Mouse (Mus musculus): Measurements from ENCODE around the gene Anapc10. TPM values are rescaled to one million over a fixed set of nuclear protein-coding genes. Genes with fewer than 3 reads are reported as not detected.
"Not testable (repeated sequence)": the region's sequence is repeated elsewhere in the genome, so short reads cannot be mapped to it uniquely, and the experiment has no call there.

Gene Anapc10
- total RNA-seq (2022): 1 to 10 TPM; 5.8 to 9.9 (median 6.6) TPM

DNA sequence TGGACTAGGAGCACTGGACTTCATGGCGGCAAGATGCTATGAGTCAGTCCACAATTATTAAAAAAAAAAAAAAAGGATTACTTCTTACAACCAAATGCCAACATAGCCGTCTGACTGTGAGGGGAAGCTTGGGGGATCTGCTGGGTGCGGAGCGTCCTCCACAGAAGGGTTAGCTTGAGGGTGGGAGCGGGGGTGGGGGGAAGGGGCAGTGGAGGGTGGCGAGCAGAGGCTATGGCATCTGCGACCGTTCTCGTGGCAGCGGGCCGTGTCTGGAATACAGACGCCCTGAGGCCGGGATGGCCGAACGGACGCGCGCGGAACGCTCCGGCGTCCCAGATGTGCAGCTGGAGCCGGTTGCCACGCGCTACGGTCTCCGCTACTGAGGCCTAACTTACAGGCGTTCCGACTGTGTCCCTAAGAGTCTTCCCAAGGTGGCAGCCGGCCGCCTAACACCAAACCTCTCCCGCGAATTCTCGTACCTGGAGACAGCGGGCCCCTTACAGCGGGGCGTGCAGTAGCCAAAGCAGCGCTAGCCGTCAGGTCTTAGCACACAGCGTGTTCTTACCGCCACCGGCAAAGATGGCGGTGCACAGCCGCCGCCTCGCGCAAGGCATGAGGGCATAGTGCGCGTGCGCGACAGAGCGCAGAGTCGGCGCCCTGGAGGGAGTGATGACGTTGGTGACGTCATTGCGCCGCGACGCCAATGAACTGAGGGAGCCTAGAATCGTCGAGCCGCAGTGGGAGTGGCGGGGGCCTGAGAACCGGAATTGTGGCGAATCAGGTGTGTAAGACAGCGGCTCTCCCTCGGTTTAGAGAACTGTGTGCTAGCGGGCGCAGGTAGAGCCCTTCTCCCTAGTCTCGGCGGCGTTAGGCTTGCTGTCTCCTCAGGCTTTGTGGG is at the start of gene Anapc10, which contains the start of gene Abce1:
Gene Anapc10, plus strand, starts transcription at position 757 of the 898 bp plus-strand sequence.
Gene Abce1, minus strand, starts transcription at position 677 of the 898 bp plus-strand sequence.
- peak; percentile 96 to 99 for DNase-seq (ENCODE audit: low spot score in 2 of 2)

DNA sequence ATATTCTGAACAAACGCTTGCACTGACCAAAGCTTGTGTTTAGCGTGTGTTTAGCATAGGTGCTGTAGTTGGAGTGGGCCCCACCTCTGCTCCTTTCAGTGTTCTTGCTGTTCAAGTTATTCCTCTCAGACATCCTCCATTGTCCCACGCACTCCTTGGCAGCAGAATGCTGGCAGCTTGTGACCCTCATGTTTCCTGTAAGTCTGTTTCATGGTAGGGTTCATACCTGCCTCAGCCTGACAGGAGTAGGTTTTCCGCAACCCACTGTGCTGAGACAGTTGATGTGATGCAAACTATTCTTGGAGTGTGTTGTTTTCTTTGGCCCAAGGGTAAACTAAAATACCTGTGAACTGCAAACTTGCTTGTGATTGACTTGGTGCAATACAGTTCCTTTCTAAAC is 35.2 kb upstream of the Anapc10 start:
- no peak for DNase-seq (ENCODE audit: low spot score in 2 of 2)

DNA sequence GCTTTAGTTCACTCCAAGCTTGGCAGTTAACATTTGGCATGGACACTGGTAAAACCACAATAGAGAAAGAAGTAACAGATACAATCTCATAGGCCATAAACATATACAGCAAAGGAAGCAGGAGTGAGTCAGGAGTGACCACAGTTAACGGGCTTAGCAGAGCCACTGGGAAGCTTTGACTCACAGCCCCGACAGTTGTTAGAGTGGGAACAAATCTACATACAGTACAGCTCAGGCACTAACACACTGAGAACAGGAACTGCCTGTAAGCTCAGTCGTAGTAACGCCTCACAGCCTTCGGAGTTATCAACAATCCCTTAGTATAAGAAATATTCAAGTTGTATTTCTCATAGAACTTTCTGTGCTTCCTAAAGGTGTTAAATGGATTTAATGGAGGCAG is 32.6 kb upstream of the Anapc10 start:
- DNase-seq (ENCODE audit: low spot score in 2 of 2): no peak

DNA sequence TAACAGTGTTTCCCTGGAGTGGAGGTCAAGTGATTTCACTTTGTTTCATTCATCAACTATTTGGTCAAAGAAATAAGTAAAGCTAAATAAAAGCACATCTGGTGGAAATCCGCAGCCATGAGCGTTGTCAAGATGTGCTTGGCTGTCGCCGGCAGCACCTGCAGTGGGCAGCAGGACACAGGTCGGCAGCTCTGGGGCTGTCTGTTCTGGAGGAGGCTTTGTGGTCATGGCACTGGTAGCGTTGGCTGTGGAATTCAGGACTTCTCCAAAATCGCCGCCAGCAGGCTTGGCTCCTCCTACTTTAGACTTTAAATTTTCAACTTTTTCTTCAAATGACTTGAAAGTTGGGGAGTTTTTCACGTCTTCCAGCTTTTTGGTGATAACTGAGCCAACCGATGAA is 31.5 kb upstream of the Anapc10 start:
- not testable (repeated sequence) for DNase-seq (ENCODE audit: low spot score in 2 of 2)

DNA sequence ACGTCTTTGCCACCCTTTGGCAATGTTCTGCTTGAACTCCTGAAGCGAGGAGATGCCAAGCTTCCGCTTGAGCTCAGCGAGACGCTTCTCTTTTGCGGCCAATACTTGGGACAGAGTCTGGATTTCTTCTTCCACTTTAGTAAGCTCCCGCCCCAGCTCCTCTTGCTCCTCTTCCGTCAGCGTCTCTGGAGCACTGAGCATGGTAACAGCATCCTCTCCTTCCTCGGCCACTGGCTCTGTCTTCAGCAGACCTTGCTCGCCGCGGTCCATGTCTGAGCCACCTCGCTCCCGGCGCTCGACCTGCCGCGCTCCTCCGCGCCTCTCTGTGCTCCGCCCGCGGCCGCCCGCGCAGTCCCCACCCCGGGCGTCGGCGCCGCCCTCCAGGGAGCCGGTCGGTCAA is 31.1 kb upstream of the Anapc10 start:
- no peak for DNase-seq (ENCODE audit: low spot score in 2 of 2)

DNA sequence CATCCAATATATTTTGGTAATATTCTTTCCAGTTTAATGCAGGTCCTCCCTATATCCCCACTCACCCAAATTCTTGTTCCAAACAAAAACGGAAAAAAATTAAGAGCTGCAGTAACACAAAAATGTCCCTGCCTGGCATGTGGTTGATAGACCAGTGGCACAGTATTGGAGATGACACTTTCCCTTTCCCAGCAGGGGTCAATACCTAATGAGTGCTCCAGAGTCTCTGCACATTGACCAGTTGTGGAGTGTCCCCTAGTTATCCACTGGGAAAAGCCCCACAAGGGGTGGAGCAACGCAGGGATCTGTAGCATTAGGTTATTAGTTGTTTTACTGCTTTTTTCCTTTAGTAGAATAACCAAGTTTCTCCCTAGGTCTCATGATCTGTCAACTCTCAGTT is 30.7 kb upstream of the Anapc10 start:
- DNase-seq (ENCODE audit: low spot score in 2 of 2): no peak

DNA sequence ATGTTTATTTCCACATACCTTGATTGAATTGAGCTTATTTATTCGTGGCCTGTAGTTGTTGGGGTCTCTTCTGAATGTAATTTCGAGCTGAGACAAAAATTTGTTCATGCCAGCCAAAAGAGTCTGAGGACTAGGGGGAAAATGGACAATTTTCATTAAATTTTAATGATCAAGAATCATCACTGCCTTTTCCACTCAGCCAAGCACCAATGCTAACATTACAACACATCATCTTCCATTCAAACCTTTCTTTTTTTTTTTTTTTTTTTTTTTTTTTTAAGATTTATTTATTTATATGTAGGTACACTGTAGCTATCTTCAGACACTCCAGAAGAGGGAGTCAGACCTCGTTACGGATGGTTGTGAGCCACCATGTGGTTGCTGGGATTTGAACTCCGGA is 25.7 kb upstream of the Anapc10 start:
- DNase-seq (ENCODE audit: low spot score in 2 of 2): not testable (repeated sequence)

DNA sequence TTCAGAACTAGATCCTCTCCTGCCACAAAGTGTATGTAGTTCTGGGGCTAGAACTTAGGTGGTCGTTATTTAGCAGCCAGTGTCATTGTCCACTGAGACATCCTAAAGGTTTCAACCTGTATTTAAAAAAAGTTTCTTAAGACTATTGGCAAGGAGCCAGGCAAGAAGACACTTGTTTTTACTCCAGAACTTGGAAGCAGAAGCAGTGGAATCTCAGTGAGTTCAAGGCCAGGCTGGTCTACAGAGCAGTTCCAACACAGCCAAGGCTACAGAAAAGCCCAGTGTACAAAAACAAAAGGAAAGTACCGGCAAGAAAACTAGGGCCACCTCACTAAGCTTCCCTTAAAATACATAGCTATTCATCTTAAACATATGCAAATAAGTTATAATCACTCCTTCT is 19.1 kb upstream of the Anapc10 start:
- DNase-seq (ENCODE audit: low spot score in 2 of 2): no peak

DNA sequence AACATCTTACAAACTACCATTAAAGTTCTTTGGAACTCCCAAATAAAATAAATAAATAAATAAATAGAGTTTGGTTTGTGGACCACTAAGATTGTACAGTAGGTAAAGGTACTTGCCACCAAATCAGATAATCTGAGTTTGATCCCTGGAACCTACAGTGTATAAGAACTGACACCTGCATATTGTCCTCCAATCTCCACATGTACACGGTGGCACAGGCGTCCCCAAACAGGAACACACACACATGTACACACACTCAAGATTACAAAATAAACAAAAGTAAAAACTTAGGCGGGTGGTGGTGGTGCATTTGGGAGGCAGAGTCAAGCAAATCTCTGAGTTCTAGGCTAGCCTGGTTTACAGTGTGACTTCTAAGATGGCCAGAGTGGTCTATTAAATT is 4.9 kb upstream of the Anapc10 start:
- DNase-seq (ENCODE audit: low spot score in 2 of 2): no peak

DNA sequence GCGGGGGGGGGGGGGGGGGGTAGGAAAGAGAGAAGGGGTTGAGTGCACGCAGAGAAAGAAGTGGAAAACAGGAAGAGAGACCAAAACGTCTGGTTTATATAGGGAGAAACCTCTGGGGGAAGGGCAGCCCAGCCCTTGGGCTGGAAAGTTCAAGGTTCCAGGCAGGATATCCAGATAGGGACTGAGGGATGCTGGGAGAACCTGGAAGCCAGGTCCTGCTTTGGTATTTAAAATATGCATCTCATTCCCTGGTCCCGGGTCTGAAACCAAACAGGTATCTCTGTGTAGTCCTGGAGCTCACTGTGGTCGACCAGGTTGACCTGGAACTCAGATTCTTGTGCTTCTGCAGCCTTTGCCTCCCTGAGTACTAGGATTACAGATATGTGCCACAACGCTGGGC is 1.1 kb downstream of the Anapc10 start:
- no peak for DNase-seq (ENCODE audit: low spot score in 2 of 2)

DNA sequence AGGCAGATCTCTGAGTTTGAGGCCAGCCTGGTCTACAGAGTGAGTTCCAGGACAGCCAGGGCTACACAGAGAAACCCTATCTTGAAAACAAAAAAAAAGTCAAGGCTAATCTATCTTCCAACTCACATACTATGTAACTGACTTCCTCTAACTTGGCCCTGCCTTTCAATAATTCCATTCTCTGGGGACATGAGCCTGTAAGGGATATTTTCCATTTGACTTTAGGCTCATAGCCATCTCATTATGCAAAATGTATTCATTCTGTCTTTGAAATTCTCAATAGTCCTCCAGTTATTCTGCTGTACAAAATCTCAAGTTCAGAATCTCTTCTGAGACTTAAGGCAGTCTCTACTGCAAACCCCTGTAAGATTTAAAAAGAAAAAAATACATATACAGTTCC is 9.9 kb downstream of the Anapc10 start:
- DNase-seq (ENCODE audit: low spot score in 2 of 2): no peak

DNA sequence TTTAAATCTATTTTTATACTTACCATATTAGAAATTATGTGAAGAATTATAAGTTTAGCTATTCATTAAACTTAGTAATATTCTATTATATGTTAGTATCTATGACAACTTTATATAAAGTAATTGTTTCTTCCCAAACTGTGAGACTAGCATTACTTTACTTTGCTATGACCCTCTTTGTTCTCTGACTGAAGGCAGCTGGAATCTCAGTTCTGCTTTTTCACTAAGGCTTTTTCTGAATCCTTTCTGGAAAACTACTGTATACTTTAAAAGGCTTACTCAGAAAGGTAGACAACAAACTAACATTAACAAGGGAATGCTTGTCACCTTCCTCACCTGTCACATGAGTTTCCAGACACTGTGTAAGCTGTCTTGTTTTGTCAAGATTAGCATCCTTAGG is 11.7 kb downstream of the Anapc10 start:
- DNase-seq (ENCODE audit: low spot score in 2 of 2): no peak

DNA sequence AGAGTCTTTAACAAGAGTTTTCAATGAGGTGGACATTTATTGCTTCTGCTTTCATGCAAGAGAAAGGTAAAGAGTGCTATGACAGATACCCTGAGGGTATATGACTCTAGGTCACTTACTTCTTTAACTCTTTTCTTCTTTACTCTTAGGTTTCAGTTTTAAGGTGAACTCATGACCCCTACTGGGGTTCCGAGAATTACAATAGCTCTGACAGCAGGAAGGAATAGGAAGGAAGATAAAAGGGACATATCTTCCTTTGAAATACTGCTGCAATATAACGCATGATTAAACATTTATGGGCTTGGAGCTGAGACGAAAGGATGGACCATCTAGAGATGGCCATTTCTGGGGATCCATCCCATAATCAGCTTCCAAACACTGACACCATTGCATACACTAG is 13.0 kb downstream of the Anapc10 start:
- DNase-seq (ENCODE audit: low spot score in 2 of 2): no peak

DNA sequence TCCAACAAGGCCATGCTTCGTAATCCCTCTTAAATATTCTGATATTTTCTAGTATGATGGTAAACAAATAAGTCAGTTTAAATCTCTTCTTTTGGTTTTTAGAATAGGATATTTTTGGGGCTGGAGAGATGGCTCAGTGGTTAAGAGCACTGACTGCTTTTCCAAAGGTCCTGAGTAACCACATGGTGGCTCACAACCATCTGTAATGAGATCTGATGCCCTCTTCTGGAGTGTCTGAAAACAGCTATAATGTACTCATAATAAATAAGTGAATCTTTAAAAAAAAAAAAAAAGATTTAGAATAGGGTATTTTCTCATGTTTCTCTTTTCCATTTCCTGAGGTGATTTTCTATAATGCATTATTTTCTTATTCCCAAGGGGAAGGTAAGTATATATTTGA is 16.3 kb downstream of the Anapc10 start:
- no peak for DNase-seq (ENCODE audit: low spot score in 2 of 2)

DNA sequence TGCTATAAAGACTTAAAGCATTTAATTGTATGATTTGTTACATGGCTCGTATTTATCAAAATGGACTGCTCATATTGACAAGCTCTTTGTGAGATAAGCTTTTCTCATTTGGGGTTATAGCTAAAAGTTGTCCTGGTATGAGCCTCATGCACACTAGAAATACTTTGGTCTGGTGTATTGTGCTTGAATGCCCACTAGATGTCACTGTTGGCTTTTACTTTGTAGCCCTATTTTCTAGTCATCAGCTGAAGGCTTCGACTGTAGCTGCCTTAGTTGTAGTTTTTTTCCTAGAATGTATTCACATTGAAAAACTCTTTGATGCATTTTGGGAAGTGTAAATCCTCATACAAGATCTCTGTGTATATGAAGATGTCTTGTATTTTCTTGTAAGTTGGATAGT is 22.7 kb downstream of the Anapc10 start:
- DNase-seq (ENCODE audit: low spot score in 2 of 2): no peak

DNA sequence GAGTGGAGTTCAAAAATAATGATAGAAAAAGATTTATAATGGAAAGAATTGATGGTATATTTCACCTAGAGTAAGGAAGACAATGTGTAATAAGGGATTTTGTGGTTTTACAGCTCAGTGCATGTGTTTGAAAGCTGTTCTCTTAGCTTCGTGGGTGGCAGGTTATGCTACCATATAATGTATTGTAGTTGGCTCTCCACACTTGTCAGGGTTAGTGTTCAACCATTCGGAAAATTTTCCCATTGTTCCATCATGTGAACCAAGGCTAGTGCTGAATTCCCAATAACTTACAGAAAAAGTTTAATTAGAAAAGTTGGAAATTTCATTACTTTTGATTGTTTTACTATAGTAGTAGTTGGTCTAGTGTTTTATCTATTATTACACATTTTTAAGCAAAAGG is 36.6 kb downstream of the Anapc10 start:
- no peak for DNase-seq (ENCODE audit: low spot score in 2 of 2)

DNA sequence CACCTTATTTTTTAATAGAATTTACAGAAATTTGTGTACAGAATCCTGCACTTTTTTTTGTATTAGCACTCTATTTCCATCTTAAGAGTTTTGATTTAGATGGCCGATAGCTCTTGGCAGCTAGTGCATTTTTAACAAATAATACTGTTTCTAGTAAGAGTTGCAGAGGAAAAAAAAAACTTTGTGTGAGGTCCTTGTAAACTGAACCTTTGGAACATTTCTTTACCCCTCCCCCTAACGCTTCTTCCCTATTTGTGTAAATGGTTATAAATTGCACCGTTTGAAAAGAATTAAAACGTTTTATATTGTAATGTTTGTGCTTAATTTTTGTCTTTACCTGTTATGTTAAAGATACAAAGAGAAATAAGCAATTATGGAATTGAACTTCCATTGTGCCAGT is 37.0 kb downstream of the Anapc10 start:
- DNase-seq (ENCODE audit: low spot score in 2 of 2): no peak

DNA sequence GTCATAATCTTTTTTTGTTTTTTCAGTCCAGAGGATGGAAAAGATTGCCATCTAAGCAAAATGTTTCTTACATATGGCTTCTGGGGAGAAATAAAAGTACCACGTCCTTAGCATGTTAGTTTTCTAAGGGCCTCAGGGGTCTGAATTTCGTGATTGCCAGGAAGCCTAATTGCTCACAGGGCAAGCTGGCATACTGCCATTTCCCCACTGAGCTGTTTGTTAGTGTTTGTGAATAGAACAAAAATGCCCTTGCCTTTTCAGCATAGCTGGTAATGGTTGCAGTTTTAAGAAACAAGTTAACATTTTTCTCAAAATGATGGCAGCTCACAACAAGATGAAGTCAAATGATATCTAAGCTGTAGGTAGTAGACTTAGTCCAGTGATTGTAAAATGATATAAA is 38.7 kb downstream of the Anapc10 start:
- no peak for DNase-seq (ENCODE audit: low spot score in 2 of 2)

DNA sequence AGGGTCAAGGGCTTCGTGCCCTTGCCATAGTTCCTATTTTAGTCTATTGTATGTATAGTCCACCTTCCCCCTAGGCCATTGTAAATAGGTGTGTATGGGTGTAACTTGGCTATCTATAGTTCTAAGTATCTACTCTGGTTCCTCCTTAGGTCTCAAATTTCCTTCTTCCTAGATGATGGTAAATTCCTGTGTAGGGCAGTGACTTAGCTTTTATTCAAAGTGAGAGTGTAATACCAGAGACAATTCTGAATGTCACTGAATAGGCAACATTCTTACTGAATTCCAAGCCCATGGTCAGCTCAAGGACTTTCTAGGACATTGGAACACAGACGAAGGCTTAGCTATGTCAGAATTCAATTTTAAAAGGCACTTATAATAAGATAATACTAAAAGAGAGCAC is 83.3 kb downstream of the Anapc10 start:
- DNase-seq (ENCODE audit: low spot score in 2 of 2): not testable (repeated sequence)

DNA sequence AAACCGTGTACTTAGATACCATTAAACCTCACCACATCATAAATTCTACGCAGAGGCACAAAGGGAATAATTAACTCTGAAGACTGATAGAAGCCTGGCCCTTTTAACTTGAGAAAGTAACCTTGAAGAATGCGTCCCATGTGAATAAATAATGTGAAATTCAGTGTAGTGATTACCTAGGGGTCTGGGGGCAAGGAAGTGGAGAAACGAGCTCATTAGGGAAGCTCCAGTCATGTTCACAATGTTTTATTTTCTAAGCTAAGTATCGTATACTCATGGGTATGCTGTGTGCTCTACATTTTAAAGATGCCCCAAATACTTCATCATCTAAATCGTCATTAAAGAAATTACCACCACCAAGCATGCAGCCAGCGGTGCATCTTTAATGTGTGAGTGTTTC is 85.1 kb downstream of the Anapc10 start:
- DNase-seq (ENCODE audit: low spot score in 2 of 2): no peak

DNA sequence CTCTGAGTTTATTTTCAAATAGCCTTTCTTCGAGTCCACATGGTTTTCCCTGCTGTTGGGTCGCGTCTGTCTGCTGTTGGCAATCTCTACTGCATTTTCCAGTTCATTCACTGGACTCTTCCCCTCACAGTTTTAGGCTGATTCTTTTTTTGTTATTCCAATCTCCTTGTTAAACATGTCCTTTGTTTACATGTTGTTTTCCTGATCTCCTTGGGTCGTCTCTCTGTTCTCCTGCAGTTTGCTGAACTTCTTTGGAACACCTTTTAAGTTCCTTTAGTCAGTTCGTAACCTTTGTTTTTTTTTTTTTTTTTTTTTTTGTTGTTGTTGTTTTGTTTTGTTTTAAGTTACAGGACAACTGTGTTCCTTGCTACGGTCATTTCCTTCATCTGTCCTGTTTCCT is 92.9 kb downstream of the Anapc10 start:
- no peak for DNase-seq (ENCODE audit: low spot score in 2 of 2)

DNA sequence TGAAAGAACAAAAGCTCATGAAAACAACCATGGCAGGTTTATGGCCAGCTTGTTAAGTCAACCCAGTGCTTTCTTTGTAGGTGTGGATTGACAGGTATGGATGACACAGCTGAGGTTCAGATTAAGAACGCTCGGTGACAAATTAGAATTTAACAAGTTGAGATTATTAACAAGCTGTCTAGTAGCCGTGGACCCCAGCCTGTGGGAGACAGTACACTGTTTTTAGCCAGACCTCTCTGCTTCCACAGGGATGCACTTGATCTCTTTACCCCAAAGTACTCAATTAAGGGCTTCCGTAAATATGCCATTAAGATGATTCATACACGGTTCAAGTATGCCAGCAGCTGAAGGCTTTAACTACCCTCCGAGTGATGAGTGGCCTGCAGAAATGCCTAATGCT is 95.4 kb downstream of the Anapc10 start:
- no peak for DNase-seq (ENCODE audit: low spot score in 2 of 2)

DNA sequence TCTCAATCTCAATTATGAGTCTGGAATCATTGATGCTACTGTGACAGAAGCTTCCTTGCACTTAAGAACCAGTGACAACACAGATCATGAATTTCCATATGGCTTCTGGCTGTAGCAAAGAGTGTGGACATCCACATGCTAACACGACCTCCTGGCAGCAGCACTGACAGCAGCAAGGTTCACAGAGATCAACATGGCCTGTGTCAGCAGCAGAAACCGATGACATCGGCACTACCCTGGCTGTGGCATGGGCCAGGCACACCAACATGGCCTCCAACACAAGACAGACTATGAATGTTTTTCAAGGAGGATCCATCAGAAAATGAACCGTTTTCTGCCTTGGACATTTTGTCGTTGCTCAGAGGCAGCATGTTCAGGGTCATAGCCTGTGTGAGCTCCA is 114.9 kb downstream of the Anapc10 start:
- no peak for DNase-seq (ENCODE audit: low spot score in 2 of 2)
